ENCODE assay signal across 10 mouse cellular contexts in the genomic region with DNA sequence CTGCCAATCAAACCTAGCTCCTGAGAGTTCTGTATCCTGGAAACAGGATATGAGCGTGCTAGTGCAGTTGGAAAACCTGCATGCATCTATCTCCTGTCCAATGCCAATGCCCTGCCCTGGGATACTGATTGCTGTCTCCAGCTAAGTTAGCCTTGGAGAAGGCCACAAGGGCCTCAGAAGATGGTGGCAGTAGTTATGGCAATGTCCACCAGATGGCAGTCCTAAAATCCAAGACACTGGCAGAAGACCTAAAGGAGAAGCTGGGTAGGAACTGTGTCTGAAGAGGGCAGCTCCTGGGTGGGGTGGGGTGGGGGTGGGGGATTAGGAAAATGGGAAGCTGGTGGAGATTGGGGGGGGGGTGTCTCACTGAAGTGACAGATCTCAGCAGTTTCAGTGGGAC. TPM values are rescaled to one million over a fixed set of nuclear protein-coding genes. Genes with fewer than 3 reads are reported as not detected.
DNase-seq lines count a peak whose midpoint lies in the region; ATAC-seq and TF ChIP-seq lines count a peak whose summit lies in the region.
"Had no signal": no experiment of that assay in that cellular context is flagged by ENCODE, and none has a peak within 500 bp of the region (broad histone marks: within the 10 kb centered on the region; RNA-seq: fewer than 3 reads in every experiment).

No protein-coding gene starts in this region.

- no peaks in the 10 kb centered on the region for H3K79me2 ChIP-seq in heart, adult 2 months (replicated peaks; ENCODE audit: control insufficient read depth, insufficient read depth, low read length)

- no peak for ATAC-seq in liver, postnatal 0 days

- no peaks in the 10 kb centered on the region for H3K4me1 ChIP-seq in heart, adult 2 months (ENCODE audit: control insufficient read depth, insufficient read depth, low read length)
- 0 out of 2 replicates have a peak, but pooled peaks cover 6% of the 10 kb centered on the region for H3K4me1 ChIP-seq in liver, postnatal 0 days (ENCODE audit: insufficient read depth)

- no peak overlapping the region for H3K4me2 ChIP-seq in liver, postnatal 0 days (ENCODE audit: low read depth, low read length)

- H3K27me3 ChIP-seq in heart, adult 2 months (ENCODE audit: control insufficient read depth, insufficient read depth, low read length), result no peaks in the 10 kb centered on the region
- no peaks in the 10 kb centered on the region for H3K27me3 ChIP-seq in liver, postnatal 0 days (ENCODE audit: insufficient read depth, low read length)

- WGBS in heart, adult 2 months, result 59% methylated on average over 1 of the region's 1 CpGs
- WGBS in liver, postnatal 0 days (ENCODE audit: insufficient replicate concordance), result 40% methylated on average over 1 of the region's 1 CpGs

- intact Hi-C loops in heart, adult 2 months (cut with DNase I), result loop anchor here (1.0 kb wide), 1 partner anchor 45 kb away; no protein-coding TSS in a partner anchor
- intact Hi-C loops in heart, postnatal 25 days (cut with DNase I), result loop anchor here (1.0 kb wide), 1 partner anchor 45 kb away; no protein-coding TSS in a partner anchor

- H3K27ac ChIP-seq in heart, adult 2 months, result no peak overlapping the region
- H3K27ac ChIP-seq in liver, postnatal 0 days (ENCODE audit: low read depth), result no peak overlapping the region

- H3K4me3 ChIP-seq in heart, adult 2 months, result no peak overlapping the region
- no peak overlapping the region for H3K4me3 ChIP-seq in liver, postnatal 0 days (ENCODE audit: low read depth, low read length)

- peak; percentile 17 to 50 for DNase-seq in heart, adult 2 months
- DNase-seq in heart, postnatal 25 days (ENCODE audit: low spot score), result no peak
- peak; percentile 41 to 51 for DNase-seq in right cerebral cortex, adult 2 months (ENCODE audit: low spot score in 2 of 2)
- no peak for DNase-seq in right cerebral cortex, postnatal 25 days
- DNase-seq in adrenal gland, postnatal 25 days, result peak; percentile 27
- peak; percentile 11 to 45 for DNase-seq in frontal cortex, postnatal 36 days (ENCODE audit: low spot score in 2 of 2)
- peak; percentile 40 for DNase-seq in liver, postnatal 0 days
- peak; percentile 27 to 36 for DNase-seq in urinary bladder, postnatal 36 days (ENCODE audit: low spot score in 2 of 2)

- no peak for TF ChIP-seq POLR2A in heart, adult 2 months (IDR thresholded peaks at IDR 0.05; ENCODE audit: insufficient read depth, low read depth, low read length)

- no peak for TF ChIP-seq EP300 in heart, adult 2 months (IDR thresholded peaks at IDR 0.05; ENCODE audit: insufficient read depth, low read depth, low read length)
- no peak for TF ChIP-seq EP300 in liver, postnatal 0 days (IDR thresholded peaks at IDR 0.05; ENCODE audit: low read depth)

- H3K36me3 ChIP-seq in heart, adult 2 months (ENCODE audit: control insufficient read depth, insufficient read depth, low read length), result no peaks in the 10 kb centered on the region
- H3K36me3 ChIP-seq in liver, postnatal 0 days (replicated peaks; ENCODE audit: insufficient read depth, low read length), result no peaks in the 10 kb centered on the region

- H3K9me3 ChIP-seq in liver, postnatal 0 days (ENCODE audit: low read length), result no peaks in the 10 kb centered on the region

- TF ChIP-seq CTCF in heart, adult 2 months (IDR thresholded peaks at IDR 0.05), result peak; percentile 71
- TF ChIP-seq CTCF in liver, postnatal 0 days (IDR thresholded peaks at IDR 0.05; ENCODE audit: low read depth), result peak; percentile 67

- H3K9ac ChIP-seq in heart, adult 2 months (ENCODE audit: low read depth, low read length), result no peak overlapping the region
- H3K9ac ChIP-seq in liver, postnatal 0 days (replicated peaks), result no peak overlapping the region

RNA-seq across cellular contexts. Expression of a gene that starts 33.7 kb away (rescaled TPM):
- total RNA-seq in heart, adult 2 months (2021), result under 1 TPM; 0.10 to 0.11 TPM
- 0.09 and 0.20 TPM in 2 replicates for polyA plus RNA-seq in heart, adult 2 months (2012; rRNA removed)
- not detected for total RNA-seq in heart, postnatal 25 days (2021)
- not detected in 2 replicates for total RNA-seq in adrenal gland, postnatal 25 days (2021)
- not detected in 2 replicates for polyA plus RNA-seq in liver, postnatal 0 days (2015; fragmentation: Nextera tagmentation; extraction: Ambion mirVana)
- total RNA-seq: layer of hippocampus, adult 8-10 months had no signal
- polyA plus RNA-seq: neural tube, embryonic 14.5 days had no signal

RNA-seq across cellular contexts. Expression of a gene that starts 41.8 kb away (rescaled TPM):
- 1 to 10 TPM; 3.6 to 3.9 TPM for total RNA-seq in heart, adult 2 months (2021)
- polyA plus RNA-seq in heart, adult 2 months (2012; rRNA removed), result 4.2 and 4.6 TPM in 2 replicates
- 1 to 10 TPM; 3.8 to 5.2 TPM for total RNA-seq in heart, postnatal 25 days (2021)
- 3.9 and 5.6 TPM in 2 replicates for total RNA-seq in adrenal gland, postnatal 25 days (2021)
- 0.30 and 0.38 TPM in 2 replicates for polyA plus RNA-seq in liver, postnatal 0 days (2015; fragmentation: Nextera tagmentation; extraction: Ambion mirVana)

Comparison
In these comparisons a context has a peak if more than half of its experiments do, and no peak if none do; other contexts are left out.
1. DNase-seq: peak in heart, adult 2 months (2 of 2), right cerebral cortex, adult 2 months (2 of 2), adrenal gland, postnatal 25 days (single experiment), frontal cortex, postnatal 36 days (2 of 2), liver, postnatal 0 days (single experiment) and urinary bladder, postnatal 36 days (2 of 2); none in heart, postnatal 25 days (single experiment) and right cerebral cortex, postnatal 25 days (single experiment).